Mouse (Mus musculus) C2C12 (cell line): ENCODE results near the gene Rpl38. TPM values are rescaled to one million over a fixed set of nuclear protein-coding genes. Genes with fewer than 3 reads are reported as not detected.

ENCODE experiments used
- H3K27me3 ChIP-seq: one replicate; pipeline ENCODE4 v1.6.1; 2011; ENCODE audit not compliant: control insufficient read depth, insufficient read depth, insufficient read length
- H3K36me3 ChIP-seq: one replicate; pipeline ENCODE4 v1.6.1; 2011; ENCODE audit not compliant: control insufficient read depth, insufficient read depth
- H3K4me3 ChIP-seq: one replicate; pipeline ENCODE4 v1.5.1; 2011; ENCODE audit warnings: mild to moderate bottlenecking, control low read depth; ENCODE audit not compliant: poor library complexity, insufficient read depth, severe bottlenecking
- H3K79me2 ChIP-seq: one replicate; pipeline ENCODE4 v1.6.1; 2011; ENCODE audit not compliant: control insufficient read depth, insufficient read depth
- H3K79me3 ChIP-seq: one replicate; pipeline ENCODE4 v1.6.1; 2011; ENCODE audit warnings: low read depth, control low read depth
- H3ac ChIP-seq: one replicate; pipeline ENCODE3; 2011; ENCODE audit warnings: low read depth; ENCODE audit not compliant: control insufficient read depth, insufficient read length
- CEBPB ChIP-seq: IDR thresholded peaks from one replicate; pipeline ENCODE4 v1.6.1; 2011; ENCODE audit warnings: low read depth, mild to moderate bottlenecking, control low read depth, moderate library complexity
- CTCF ChIP-seq: IDR thresholded peaks from one replicate; pipeline ENCODE4 v1.5.1; 2011; ENCODE audit not compliant: control insufficient read depth, insufficient read depth, insufficient read length
- FOSL1 ChIP-seq: IDR thresholded peaks from one replicate; pipeline ENCODE4 v1.8.0; 2011; ENCODE audit warnings: mild to moderate bottlenecking, low read length; ENCODE audit not compliant: poor library complexity, insufficient read depth, severe bottlenecking
- MAX ChIP-seq: IDR thresholded peaks from one replicate; pipeline ENCODE4 v1.6.1; 2011; ENCODE audit warnings: mild to moderate bottlenecking, control low read depth
- MYOD1 ChIP-seq: IDR thresholded peaks from one replicate; pipeline ENCODE4 v1.6.1; 2011; ENCODE audit warnings: low read depth; ENCODE audit not compliant: control insufficient read depth, insufficient read length
- MYOG ChIP-seq: IDR thresholded peaks from one replicate; pipeline ENCODE4 v1.6.1; 2011; ENCODE audit not compliant: control insufficient read depth, insufficient read length; ENCODE audit errors: extremely low read depth
- USF1 ChIP-seq: IDR thresholded peaks from one replicate; pipeline ENCODE4 v1.6.1; 2011; ENCODE audit warnings: low read depth, mild to moderate bottlenecking, control low read depth, moderate library complexity
- polyA plus RNA-seq: library from polyadenylated mRNA; unstranded; fragments of >200 nt; fragmentation: generic; extraction: Trizol; gene quantifications from one replicate; pipeline ENCODE4 v1.2.1, GENCODE M21; 2012; ENCODE audit warnings: missing spikeins

Gene Rpl38
- polyA plus RNA-seq, 1 experiment: 3,802 TPM

- Histone ChIP-seq H3K27me3 (no peaks in the 10 kb centered on the region), H3ac (no peak overlapping the region), H3K79me2 (peaks cover 11% of the 10 kb centered on the region), H3K79me3 (no peaks in the 10 kb centered on the region), H3K4me3 (no peak overlapping the region), H3K36me3 (peaks cover 96% of the 10 kb centered on the region)
- TF ChIP-seq FOSL1 (no peak), USF1 (no peak), MYOD1 (no peak)
Measured at GRCm38 (mm10) chr11:114692601-114693000, 24.3 kb downstream of the Rpl38 start.

GRCm38 (mm10) chr11:114693456-114693855, 25.1 kb downstream of the Rpl38 start:
- peaks cover 96% of the 10 kb centered on the region for H3K36me3 ChIP-seq
- peaks cover 8% of the 10 kb centered on the region for H3K79me2 ChIP-seq
- no peak overlapping the region for H3K4me3 ChIP-seq
- no peak overlapping the region for H3ac ChIP-seq
- TF ChIP-seq FOSL1 (no peak), MYOG (no peak)
- H3K79me3 ChIP-seq: no peaks in the 10 kb centered on the region
- no peaks in the 10 kb centered on the region for H3K27me3 ChIP-seq

GRCm38 (mm10) chr11:114694451-114694850, 26.1 kb downstream of the Rpl38 start:
- Histone ChIP-seq H3K27me3 (no peaks in the 10 kb centered on the region), H3ac (no peak overlapping the region), H3K4me3 (no peak overlapping the region), H3K79me3 (no peaks in the 10 kb centered on the region), H3K36me3 (peaks cover 96% of the 10 kb centered on the region), H3K79me2 (no peaks in the 10 kb centered on the region)
- no peak for TF ChIP-seq MYOG
- TF ChIP-seq USF1: no peak
- TF ChIP-seq FOSL1: no peak
- no peak for TF ChIP-seq MAX
- no peak for TF ChIP-seq CTCF
- TF ChIP-seq CEBPB: no peak
- TF ChIP-seq MYOD1: no peak

GRCm38 (mm10) chr11:114698496-114698895, 30.2 kb downstream of the Rpl38 start:
- Histone ChIP-seq H3K4me3 (no peak overlapping the region), H3ac (no peak overlapping the region), H3K27me3 (no peaks in the 10 kb centered on the region), H3K79me2 (no peaks in the 10 kb centered on the region), H3K36me3 (peaks cover 83% of the 10 kb centered on the region), H3K79me3 (no peaks in the 10 kb centered on the region)
- TF ChIP-seq CTCF: no peak
- no peak for TF ChIP-seq FOSL1
- no peak for TF ChIP-seq MAX
- TF ChIP-seq USF1: no peak
- TF ChIP-seq MYOG: no peak
- no peak for TF ChIP-seq MYOD1

DNA sequence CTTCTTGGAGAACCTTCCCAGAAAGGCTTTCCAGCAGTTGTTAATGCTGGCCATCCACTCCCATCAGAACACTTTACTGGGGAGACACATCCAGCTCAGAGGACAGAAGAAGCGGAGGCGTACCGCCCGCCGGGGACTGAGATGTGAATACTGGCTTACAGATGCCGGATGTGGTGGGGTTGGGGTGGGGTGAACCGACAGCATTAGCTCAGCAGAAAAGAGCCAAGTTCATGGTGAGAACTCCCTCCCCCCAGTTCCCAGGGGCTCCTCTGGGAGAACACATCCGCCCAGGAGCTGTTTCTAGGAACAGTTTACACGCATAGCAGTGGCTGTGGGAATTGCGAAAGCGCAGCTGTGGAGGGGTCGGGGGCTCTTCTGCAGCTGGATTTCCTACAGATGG, 31.2 kb downstream of the Rpl38 start:
- TF ChIP-seq MYOD1: no peak
- no peak for TF ChIP-seq MAX
- TF ChIP-seq MYOG: no peak
- no peak for TF ChIP-seq CTCF
- no peak for TF ChIP-seq FOSL1
- TF ChIP-seq USF1: no peak
- Histone ChIP-seq H3K79me3 (no peaks in the 10 kb centered on the region), H3K79me2 (no peaks in the 10 kb centered on the region), H3ac (no peak overlapping the region), H3K36me3 (peaks cover 73% of the 10 kb centered on the region), H3K27me3 (no peaks in the 10 kb centered on the region), H3K4me3 (no peak overlapping the region)

- Histone ChIP-seq H3K79me2 (no peaks in the 10 kb centered on the region), H3K4me3 (no peak overlapping the region), H3K79me3 (no peaks in the 10 kb centered on the region), H3K36me3 (peaks cover 61% of the 10 kb centered on the region), H3K27me3 (no peaks in the 10 kb centered on the region), H3ac (no peak overlapping the region)
- TF ChIP-seq MAX: no peak
- TF ChIP-seq MYOD1: no peak
- TF ChIP-seq CTCF: no peak
Measured at GRCm38 (mm10) chr11:114702311-114702995, 34.1 kb downstream of the Rpl38 start.
